Mouse (Mus musculus) right cerebral cortex, postnatal 14 days (tissue): ENCODE measurements at regions not wholly inside any gene's neighbourhood (a gene's known extent, or its start where the extent isn't known, plus 50 kb on each side); places are given as distances from the start of the nearest gene placed in this dataset.
"Not testable (repeated sequence)": the region's sequence is repeated elsewhere in the genome, so short reads cannot be mapped to it uniquely, and the experiment has no call there.

Source experiments
- DNase-seq: peaks from one replicate; pipeline ENCODE4 v3.0.0; 2022

GRCm38 (mm10) chr3:7079073-7079472 lies 458.8 kb upstream of the 1700008P02Rik start:
- DNase-seq, result no peak

GRCm38 (mm10) chr3:7076850-7077249 lies 456.6 kb upstream of the 1700008P02Rik start:
- no peak for DNase-seq

GRCm38 (mm10) chr3:7074488-7074887 lies 454.2 kb upstream of the 1700008P02Rik start:
- DNase-seq, result no peak

GRCm38 (mm10) chr3:7041372-7042057 lies 421.3 kb upstream of the 1700008P02Rik start:
- no peak for DNase-seq

GRCm38 (mm10) chr3:7035833-7036232 lies 415.6 kb upstream of the 1700008P02Rik start:
- DNase-seq, result no peak

GRCm38 (mm10) chr3:7027845-7028244 lies 407.6 kb upstream of the 1700008P02Rik start:
- DNase-seq, result peak; percentile 49

GRCm38 (mm10) chr3:7014345-7014973 lies 394.2 kb upstream of the 1700008P02Rik start:
- no peak for DNase-seq

- DNase-seq, result no peak
These were observed 393.3 kb upstream of the 1700008P02Rik start for GRCm38 (mm10) chr3:7013516-7013915.

- no peak for DNase-seq
These were observed 390.2 kb upstream of the 1700008P02Rik start for GRCm38 (mm10) chr3:7010294-7011087.

GRCm38 (mm10) chr3:7008671-7009217 lies 388.5 kb upstream of the 1700008P02Rik start:
- DNase-seq, result no peak

- DNase-seq, result no peak
These were observed 387.6 kb upstream of the 1700008P02Rik start for GRCm38 (mm10) chr3:7007811-7008359.

GRCm38 (mm10) chr3:6991735-6992134 lies 371.5 kb upstream of the 1700008P02Rik start:
- not testable (repeated sequence) for DNase-seq

GRCm38 (mm10) chr3:6984918-6985317 lies 364.7 kb upstream of the 1700008P02Rik start:
- no peak for DNase-seq

- no peak for DNase-seq
These were observed 337.4 kb upstream of the 1700008P02Rik start for GRCm38 (mm10) chr3:6957681-6958080.

GRCm38 (mm10) chr3:6932535-6933103 lies 312.4 kb upstream of the 1700008P02Rik start:
- DNase-seq, result no peak

GRCm38 (mm10) chr3:6926737-6927136 lies 306.5 kb upstream of the 1700008P02Rik start:
- DNase-seq, result no peak

GRCm38 (mm10) chr3:6922647-6923046 lies 302.4 kb upstream of the 1700008P02Rik start:
- not testable (repeated sequence) for DNase-seq

- no peak for DNase-seq
These were observed 300.0 kb upstream of the 1700008P02Rik start for GRCm38 (mm10) chr3:6920253-6920652.

- DNase-seq, result no peak
These were observed 267.7 kb upstream of the 1700008P02Rik start for GRCm38 (mm10) chr3:6887936-6888335.

GRCm38 (mm10) chr3:6887053-6887700 lies 266.9 kb upstream of the 1700008P02Rik start:
- DNase-seq, result no peak

GRCm38 (mm10) chr3:6886200-6887052 lies 266.2 kb upstream of the 1700008P02Rik start:
- no peak for DNase-seq
